Mouse (Mus musculus): ENCODE results near the gene Nsun3. TPM values are rescaled to one million over a fixed set of nuclear protein-coding genes. Genes with fewer than 3 reads are reported as not detected.

Gene Nsun3
- polyA plus RNA-seq (2012; rRNA removed), result 1.8 and 4.0 TPM in 2 replicates

GRCm38 (mm10) chr16:62786621-62787331, at the start of gene Nsun3:
Gene Nsun3, minus strand, starts transcription at chr16:62786818.
- H3K27ac ChIP-seq (ENCODE audit: insufficient read depth, low read depth, low read length), result peak within 1 kb of the TSS; percentile 91
- WGBS, result 1% methylated on average over 41 of the region's 41 CpGs
- TF ChIP-seq CTCF (IDR thresholded peaks at IDR 0.05; ENCODE audit: extremely low read depth, insufficient read length, insufficient replicate concordance, low read depth, low read length) (no peak), POLR2A (IDR thresholded peaks at IDR 0.05; ENCODE audit: low read depth, low read length) (peak; percentile 82; the same call in 1 of the 2 replicates)
- H3K4me3 ChIP-seq (ENCODE audit: low read depth, low read length), result peak within 1 kb of the TSS; percentile 87
- H3K4me1 ChIP-seq (ENCODE audit: control insufficient read depth, insufficient read depth, insufficient read length, low read length), result peaks cover 5% of the 10 kb centered on the region; the same call in 1 of the 2 replicates
- no peaks in the 10 kb centered on the region for H3K36me3 ChIP-seq (ENCODE audit: control insufficient read depth, insufficient read depth, low read length)
- no peaks in the 10 kb centered on the region for H3K27me3 ChIP-seq (ENCODE audit: control insufficient read depth, insufficient read depth, low read length)

GRCm38 (mm10) chr16:62834016-62834735, 47.6 kb upstream of the Nsun3 start:
- no peaks in the 10 kb centered on the region for H3K27me3 ChIP-seq (ENCODE audit: control insufficient read depth, insufficient read depth, low read length)
- no peak overlapping the region for H3K4me3 ChIP-seq (ENCODE audit: low read depth, low read length)
- no peak overlapping the region for H3K27ac ChIP-seq (ENCODE audit: insufficient read depth, low read depth, low read length)
- no peaks in the 10 kb centered on the region for H3K4me1 ChIP-seq (ENCODE audit: control insufficient read depth, insufficient read depth, insufficient read length, low read length)
- no peaks in the 10 kb centered on the region for H3K36me3 ChIP-seq (ENCODE audit: control insufficient read depth, insufficient read depth, low read length)
- TF ChIP-seq POLR2A (IDR thresholded peaks at IDR 0.05; ENCODE audit: low read depth, low read length), result no peak
- TF ChIP-seq CTCF (IDR thresholded peaks at IDR 0.05; ENCODE audit: extremely low read depth, insufficient read length, insufficient replicate concordance, low read depth, low read length), result no peak
- 50% methylated on average over 3 of the region's 3 CpGs for WGBS

- Histone ChIP-seq H3K27ac (ENCODE audit: insufficient read depth, low read depth, low read length) (no peak overlapping the region), H3K36me3 (ENCODE audit: control insufficient read depth, insufficient read depth, low read length) (no peaks in the 10 kb centered on the region), H3K4me1 (ENCODE audit: control insufficient read depth, insufficient read depth, insufficient read length, low read length) (no peaks in the 10 kb centered on the region), H3K27me3 (ENCODE audit: control insufficient read depth, insufficient read depth, low read length) (no peaks in the 10 kb centered on the region), H3K4me3 (ENCODE audit: low read depth, low read length) (no peak overlapping the region)
- 23% methylated on average over 4 of the region's 4 CpGs for WGBS
- TF ChIP-seq CTCF (IDR thresholded peaks at IDR 0.05; ENCODE audit: extremely low read depth, insufficient read length, insufficient replicate concordance, low read depth, low read length) (peak; percentile 77; the same call in 1 of the 2 replicates), POLR2A (IDR thresholded peaks at IDR 0.05; ENCODE audit: low read depth, low read length) (no peak)
Measured at GRCm38 (mm10) chr16:62832481-62832880, 45.9 kb upstream of the Nsun3 start.

- WGBS, result 42% methylated on average over 2 of the region's 2 CpGs
- Histone ChIP-seq H3K4me1 (ENCODE audit: control insufficient read depth, insufficient read depth, insufficient read length, low read length) (no peaks in the 10 kb centered on the region), H3K4me3 (ENCODE audit: low read depth, low read length) (no peak overlapping the region), H3K36me3 (ENCODE audit: control insufficient read depth, insufficient read depth, low read length) (no peaks in the 10 kb centered on the region), H3K27me3 (ENCODE audit: control insufficient read depth, insufficient read depth, low read length) (no peaks in the 10 kb centered on the region), H3K27ac (ENCODE audit: insufficient read depth, low read depth, low read length) (no peak overlapping the region)
- TF ChIP-seq CTCF (IDR thresholded peaks at IDR 0.05; ENCODE audit: extremely low read depth, insufficient read length, insufficient replicate concordance, low read depth, low read length), result no peak
- TF ChIP-seq POLR2A (IDR thresholded peaks at IDR 0.05; ENCODE audit: low read depth, low read length), result no peak
Measured at GRCm38 (mm10) chr16:62832027-62832426, 45.4 kb upstream of the Nsun3 start.

- no peak overlapping the region for H3K27ac ChIP-seq (ENCODE audit: insufficient read depth, low read depth, low read length)
- TF ChIP-seq CTCF (IDR thresholded peaks at IDR 0.05; ENCODE audit: extremely low read depth, insufficient read length, insufficient replicate concordance, low read depth, low read length) (no peak), POLR2A (IDR thresholded peaks at IDR 0.05; ENCODE audit: low read depth, low read length) (no peak)
- 72% methylated on average over 12 of the region's 12 CpGs for WGBS
- H3K4me1 ChIP-seq (ENCODE audit: control insufficient read depth, insufficient read depth, insufficient read length, low read length), result no peaks in the 10 kb centered on the region
- H3K4me3 ChIP-seq (ENCODE audit: low read depth, low read length), result no peak overlapping the region
- H3K27me3 ChIP-seq (ENCODE audit: control insufficient read depth, insufficient read depth, low read length), result no peaks in the 10 kb centered on the region
- no peaks in the 10 kb centered on the region for H3K36me3 ChIP-seq (ENCODE audit: control insufficient read depth, insufficient read depth, low read length)
Measured at GRCm38 (mm10) chr16:62826156-62827001, 39.8 kb upstream of the Nsun3 start.

GRCm38 (mm10) chr16:62822472-62822871, 35.9 kb upstream of the Nsun3 start:
- 95% methylated on average over 6 of the region's 6 CpGs for WGBS
- H3K36me3 ChIP-seq (ENCODE audit: control insufficient read depth, insufficient read depth, low read length), result no peaks in the 10 kb centered on the region
- no peak for TF ChIP-seq CTCF (IDR thresholded peaks at IDR 0.05; ENCODE audit: extremely low read depth, insufficient read length, insufficient replicate concordance, low read depth, low read length)
- no peak for TF ChIP-seq POLR2A (IDR thresholded peaks at IDR 0.05; ENCODE audit: low read depth, low read length)
- no peak overlapping the region for H3K27ac ChIP-seq (ENCODE audit: insufficient read depth, low read depth, low read length)
- H3K4me1 ChIP-seq (ENCODE audit: control insufficient read depth, insufficient read depth, insufficient read length, low read length), result no peaks in the 10 kb centered on the region
- H3K4me3 ChIP-seq (ENCODE audit: low read depth, low read length), result no peak overlapping the region
- no peaks in the 10 kb centered on the region for H3K27me3 ChIP-seq (ENCODE audit: control insufficient read depth, insufficient read depth, low read length)
